15 mouse cellular contexts compared by ENCODE assay signal in the genomic region with DNA sequence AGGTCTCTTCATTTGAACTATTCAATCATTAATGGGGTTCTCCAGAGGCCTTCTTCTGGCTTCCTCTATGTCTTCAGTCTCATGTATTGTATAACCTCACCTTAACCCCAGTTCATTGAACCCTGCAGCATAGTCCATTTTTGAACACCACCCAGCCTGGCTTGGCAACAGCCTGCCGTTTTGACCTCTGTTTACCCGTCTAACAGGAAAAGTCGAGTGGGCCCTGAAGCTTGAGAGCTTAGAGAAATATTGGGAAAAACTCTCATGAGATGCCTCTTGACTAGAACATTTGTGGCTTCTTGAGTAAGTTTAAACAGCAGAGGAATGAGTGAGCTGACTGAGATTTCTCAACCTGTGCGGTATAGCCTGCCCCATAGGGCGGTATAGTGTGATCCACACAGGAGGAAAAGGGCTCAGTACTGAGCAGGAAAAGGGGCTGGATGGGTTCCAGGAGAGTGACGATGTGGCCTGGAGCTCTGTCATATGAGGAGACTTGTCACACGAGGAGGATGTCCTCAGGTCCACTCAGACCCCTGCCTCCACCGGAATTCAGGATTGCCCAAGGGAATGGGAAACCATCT. TPM values are rescaled to one million over a fixed set of nuclear protein-coding genes. Genes with fewer than 3 reads are reported as not detected.
DNase-seq lines count a peak whose midpoint lies in the region; ATAC-seq lines count a peak whose summit lies in the region.
"Had no signal": no experiment of that assay in that cellular context is flagged by ENCODE, and none has a peak within 500 bp of the region (broad histone marks: within the 10 kb centered on the region; RNA-seq: fewer than 3 reads in every experiment).

No protein-coding gene starts in this region.

- no peaks in the 10 kb centered on the region for H3K9me3 ChIP-seq in intestine, embryonic 16.5 days (ENCODE audit: control insufficient read depth, low read length)
- H3K9me3 ChIP-seq in intestine, embryonic 15.5 days: no peaks in the 10 kb centered on the region
- H3K9me3 ChIP-seq in neural tube, embryonic 15.5 days (replicated peaks): no peaks in the 10 kb centered on the region
- H3K9me3 ChIP-seq: forebrain, embryonic 15.5 days; heart, embryonic 13.5 days; hindbrain, embryonic 15.5 days had no signal

- peak; percentile 26; the same call in 1 of the 2 replicates for ATAC-seq in intestine, embryonic 16.5 days
- ATAC-seq in intestine, embryonic 15.5 days: no peak
- ATAC-seq in neural tube, embryonic 15.5 days (ENCODE audit: low FRiP score): no peak
- ATAC-seq: forebrain, embryonic 15.5 days; midbrain, embryonic 16.5 days had no signal

- H3K9ac ChIP-seq in intestine, embryonic 16.5 days (ENCODE audit: low read depth, low read length): no peak overlapping the region
- no peak overlapping the region for H3K9ac ChIP-seq in intestine, embryonic 15.5 days
- no peak overlapping the region for H3K9ac ChIP-seq in neural tube, embryonic 15.5 days (replicated peaks)
- H3K9ac ChIP-seq: forebrain, embryonic 15.5 days; heart, embryonic 13.5 days; hindbrain, embryonic 15.5 days had no signal

- no peak overlapping the region for H3K4me2 ChIP-seq in intestine, embryonic 16.5 days (ENCODE audit: low read depth, low read length)
- no peak overlapping the region for H3K4me2 ChIP-seq in intestine, embryonic 15.5 days (replicated peaks)
- H3K4me2 ChIP-seq in neural tube, embryonic 15.5 days: no peak overlapping the region
- H3K4me2 ChIP-seq: forebrain, embryonic 15.5 days; heart, embryonic 13.5 days; hindbrain, embryonic 15.5 days had no signal

- peak; percentile 6 for DNase-seq in adrenal gland, adult 2 months
- no peak for DNase-seq in adrenal gland, adult 18-20 months (ENCODE audit: low spot score in 2 of 2)
- DNase-seq in kidney, postnatal 36 days: peak; percentile 70 to 81
- DNase-seq in lung, postnatal 4 days: peak; percentile 78 to 86
- no peak for DNase-seq in layer of hippocampus, adult 11-12 months (ENCODE audit: low spot score)
- DNase-seq: cerebellum, postnatal 36 days; layer of hippocampus, adult 9-11 months; left cerebral cortex, postnatal 4 days had no signal

- H3K4me1 ChIP-seq in intestine, embryonic 16.5 days (ENCODE audit: control insufficient read depth, insufficient read depth, low read length): no peaks in the 10 kb centered on the region
- H3K4me1 ChIP-seq in intestine, embryonic 15.5 days (replicated peaks): no peaks in the 10 kb centered on the region
- H3K4me1 ChIP-seq in neural tube, embryonic 15.5 days: 0 out of 2 replicates have a peak, but pooled peaks cover 2% of the 10 kb centered on the region
- H3K4me1 ChIP-seq: forebrain, embryonic 15.5 days; heart, embryonic 13.5 days; hindbrain, embryonic 15.5 days had no signal

- no peak overlapping the region for H3K4me3 ChIP-seq in intestine, embryonic 16.5 days (ENCODE audit: low read length)
- no peak overlapping the region for H3K4me3 ChIP-seq in intestine, embryonic 15.5 days (replicated peaks)
- H3K4me3 ChIP-seq in neural tube, embryonic 15.5 days (replicated peaks): no peak overlapping the region
- H3K4me3 ChIP-seq: forebrain, embryonic 15.5 days; heart, embryonic 13.5 days; hindbrain, embryonic 15.5 days had no signal

- no peak overlapping the region for H3K27ac ChIP-seq in intestine, embryonic 16.5 days (ENCODE audit: low read length)
- H3K27ac ChIP-seq in intestine, embryonic 15.5 days: no peak overlapping the region
- no peak overlapping the region for H3K27ac ChIP-seq in neural tube, embryonic 15.5 days (replicated peaks)
- H3K27ac ChIP-seq: forebrain, embryonic 15.5 days; heart, embryonic 13.5 days; hindbrain, embryonic 15.5 days had no signal

- no peaks in the 10 kb centered on the region for H3K36me3 ChIP-seq in intestine, embryonic 16.5 days (ENCODE audit: control insufficient read depth, insufficient read depth, low read length)
- no peaks in the 10 kb centered on the region for H3K36me3 ChIP-seq in intestine, embryonic 15.5 days
- H3K36me3 ChIP-seq in neural tube, embryonic 15.5 days: no peaks in the 10 kb centered on the region
- H3K36me3 ChIP-seq: forebrain, embryonic 15.5 days; heart, embryonic 13.5 days; hindbrain, embryonic 15.5 days had no signal

- WGBS in intestine, embryonic 16.5 days: 75% methylated on average over 8 of the region's 8 CpGs
- 73% methylated on average over 8 of the region's 8 CpGs for WGBS in intestine, embryonic 15.5 days
- WGBS in neural tube, embryonic 15.5 days: 86% methylated on average over 8 of the region's 8 CpGs

- no peaks in the 10 kb centered on the region for H3K27me3 ChIP-seq in intestine, embryonic 16.5 days (replicated peaks; ENCODE audit: control insufficient read depth, insufficient read depth, low read length)
- no peaks in the 10 kb centered on the region for H3K27me3 ChIP-seq in intestine, embryonic 15.5 days (replicated peaks)
- H3K27me3 ChIP-seq in neural tube, embryonic 15.5 days (replicated peaks): 0 out of 2 replicates have a peak, but pooled peaks cover 3% of the 10 kb centered on the region
- H3K27me3 ChIP-seq: forebrain, embryonic 15.5 days; hindbrain, embryonic 15.5 days had no signal

RNA-seq across cellular contexts. Expression of gene Scd1, which starts 14.5 kb away (rescaled TPM):
- 1,000 to 10,000 TPM; 1,012 to 3,370 TPM for total RNA-seq in adrenal gland, adult 2 months (2021)
- polyA plus RNA-seq in adrenal gland, adult 2 months (2012; rRNA removed): 10,217 and 11,584 TPM in 2 replicates
- total RNA-seq in adrenal gland, adult 18-20 months (2021): over 10,000 TPM in 1 of 2 experiments, 1,000 to 10,000 TPM in 1; 1,926 to 12,846 TPM
- 5.5 and 5.7 TPM in 2 replicates for polyA plus RNA-seq in intestine, embryonic 16.5 days (2015; fragmentation: Nextera tagmentation; extraction: Ambion mirVana)
- 5.2 TPM in 2 replicates for polyA plus RNA-seq in intestine, embryonic 15.5 days (2015; fragmentation: Nextera tagmentation; extraction: Ambion mirVana)
- 7.5 and 8.5 TPM in 2 replicates for polyA plus RNA-seq in neural tube, embryonic 15.5 days (2015; fragmentation: Nextera tagmentation; extraction: Ambion mirVana)

Comparison
In these comparisons a context has a peak if more than half of its experiments do, and no peak if none do; other contexts are left out.
1. DNase-seq: peak in adrenal gland, adult 2 months (single experiment), kidney, postnatal 36 days (2 of 2) and lung, postnatal 4 days (2 of 2); none in adrenal gland, adult 18-20 months (0 of 2) and layer of hippocampus, adult 11-12 months (single experiment).
2. RNA of gene Scd1, which starts 14.5 kb away (polyA plus RNA-seq): 10,217 to 11,584 TPM in adrenal gland, adult 2 months; 7.5 to 8.5 TPM in neural tube, embryonic 15.5 days, 5.5 to 5.7 TPM in intestine, embryonic 16.5 days and 5.2 TPM in intestine, embryonic 15.5 days; every median in the first group is over 1,000 times any median in the second.